Mouse (Mus musculus): ENCODE measurements at regions not wholly inside any gene's neighbourhood (a gene's known extent, or its start where the extent isn't known, plus 50 kb on each side); places are given as distances from the start of the nearest gene placed in this dataset.

DNA sequence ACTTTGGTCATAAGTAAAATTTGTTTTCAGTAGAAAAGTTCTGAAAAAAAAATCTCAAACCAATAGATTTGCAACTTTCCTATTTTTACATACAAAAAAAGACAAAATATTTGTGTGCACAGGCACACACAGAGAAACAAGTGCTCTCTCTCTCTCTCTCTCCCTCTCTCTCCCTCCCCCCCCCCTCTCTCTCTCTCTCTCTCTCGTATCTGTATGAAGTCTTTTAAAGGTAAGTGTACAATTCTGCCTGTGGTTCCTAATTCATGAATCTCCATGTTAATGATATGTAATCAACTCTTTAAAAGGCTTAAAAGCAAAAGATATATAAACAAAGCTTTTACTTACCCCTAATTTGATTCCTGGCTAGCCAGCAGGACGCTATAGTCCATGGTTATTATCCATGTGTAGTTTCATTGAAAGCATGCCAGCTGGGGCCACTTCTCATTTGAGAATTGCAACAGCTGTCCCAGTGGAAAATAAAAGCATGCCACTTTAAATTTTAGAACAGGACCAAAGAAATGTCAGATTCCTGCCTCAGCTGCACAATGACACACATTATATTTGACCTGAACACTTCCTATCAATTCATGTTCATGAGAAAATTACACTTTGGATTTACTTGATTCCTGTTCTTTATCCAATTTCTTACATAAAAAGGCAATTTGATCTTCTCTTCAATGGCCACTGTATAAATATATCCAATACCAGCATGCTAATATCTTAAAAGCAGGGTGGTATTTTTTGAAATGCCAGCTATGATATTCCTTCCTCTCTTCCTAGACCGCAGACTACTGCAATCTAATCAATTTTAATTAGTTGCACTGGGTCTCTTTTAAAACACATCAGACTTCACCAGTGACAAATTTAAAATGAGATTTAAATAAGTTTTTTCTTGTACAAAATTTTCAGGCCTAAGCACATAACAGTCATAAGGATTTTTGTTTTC is 766.0 kb upstream of the Pfkp start:
- H3K27me3 ChIP-seq (replicated peaks; ENCODE audit: control insufficient read depth, insufficient read depth, low read length), result no peaks in the 10 kb centered on the region
- no peaks in the 10 kb centered on the region for H3K9me3 ChIP-seq (ENCODE audit: control insufficient read depth, low read length)
- WGBS, result 24% methylated on average over 3 of the region's 3 CpGs
- H3K4me3 ChIP-seq (ENCODE audit: low read length), result no peak overlapping the region
- H3K4me2 ChIP-seq (ENCODE audit: low read length), result no peak overlapping the region
- H3K9ac ChIP-seq (ENCODE audit: low read depth, low read length), result no peak overlapping the region
- H3K27ac ChIP-seq (ENCODE audit: low read depth, low read length), result no peak overlapping the region
- no peak for ATAC-seq
- H3K36me3 ChIP-seq (ENCODE audit: control insufficient read depth, insufficient read depth, low read length), result no peaks in the 10 kb centered on the region
- no peaks in the 10 kb centered on the region for H3K4me1 ChIP-seq (ENCODE audit: control insufficient read depth, insufficient read depth, low read depth, low read length)

GRCm38 (mm10) chr13:7427750-7428149 is 774.9 kb upstream of the Adarb2 start:
- Histone ChIP-seq H3K27ac (ENCODE audit: low read depth, low read length) (no peak overlapping the region), H3K9ac (ENCODE audit: low read depth, low read length) (no peak overlapping the region), H3K4me2 (ENCODE audit: low read length) (no peak overlapping the region), H3K4me3 (ENCODE audit: low read length) (no peak overlapping the region), H3K36me3 (ENCODE audit: control insufficient read depth, insufficient read depth, low read length) (no peaks in the 10 kb centered on the region), H3K9me3 (ENCODE audit: control insufficient read depth, low read length) (no peaks in the 10 kb centered on the region), H3K27me3 (replicated peaks; ENCODE audit: control insufficient read depth, insufficient read depth, low read length) (no peaks in the 10 kb centered on the region), H3K4me1 (ENCODE audit: control insufficient read depth, insufficient read depth, low read depth, low read length) (no peaks in the 10 kb centered on the region)
- no peak for ATAC-seq

GRCm38 (mm10) chr13:7429271-7429670 is 773.4 kb upstream of the Adarb2 start:
- Histone ChIP-seq H3K4me3 (ENCODE audit: low read length) (no peak overlapping the region), H3K4me2 (ENCODE audit: low read length) (no peak overlapping the region), H3K4me1 (ENCODE audit: control insufficient read depth, insufficient read depth, low read depth, low read length) (no peaks in the 10 kb centered on the region), H3K36me3 (ENCODE audit: control insufficient read depth, insufficient read depth, low read length) (no peaks in the 10 kb centered on the region), H3K27me3 (replicated peaks; ENCODE audit: control insufficient read depth, insufficient read depth, low read length) (no peaks in the 10 kb centered on the region), H3K27ac (ENCODE audit: low read depth, low read length) (no peak overlapping the region), H3K9ac (ENCODE audit: low read depth, low read length) (no peak overlapping the region), H3K9me3 (ENCODE audit: control insufficient read depth, low read length) (no peaks in the 10 kb centered on the region)
- WGBS, result 77% methylated on average over 3 of the region's 3 CpGs
- ATAC-seq, result no peak

DNA sequence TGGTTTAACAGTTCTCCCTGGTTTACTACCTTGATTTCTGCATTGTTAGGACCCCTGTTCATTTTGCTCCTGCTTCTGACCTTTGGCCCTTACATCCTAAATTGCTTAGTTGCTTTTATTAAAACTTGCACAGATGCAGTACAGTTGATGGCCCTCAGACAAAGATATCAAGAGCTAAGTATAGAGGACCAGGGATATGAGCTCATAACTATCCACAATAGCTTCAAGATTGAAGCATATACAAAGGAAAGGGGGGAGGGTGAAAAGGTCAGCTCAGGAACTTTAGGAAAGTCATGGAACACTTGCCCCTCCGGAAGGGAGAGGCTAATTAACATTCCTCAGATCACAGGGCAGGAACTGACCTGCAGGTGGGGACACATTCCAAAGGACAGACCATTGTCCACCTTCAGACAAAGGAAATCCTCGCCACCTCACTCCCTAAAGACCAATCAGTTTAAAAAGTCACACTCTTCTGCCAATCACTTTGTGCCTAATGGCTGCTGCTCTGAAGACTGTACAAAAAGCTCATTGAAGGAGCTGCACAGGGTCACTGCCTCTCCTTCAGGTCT is 751.1 kb upstream of the Adarb2 start:
- Histone ChIP-seq H3K4me1 (ENCODE audit: control insufficient read depth, insufficient read depth, low read depth, low read length) (no peaks in the 10 kb centered on the region), H3K27ac (ENCODE audit: low read depth, low read length) (no peak overlapping the region), H3K9me3 (ENCODE audit: control insufficient read depth, low read length) (no peaks in the 10 kb centered on the region), H3K4me3 (ENCODE audit: low read length) (no peak overlapping the region), H3K27me3 (replicated peaks; ENCODE audit: control insufficient read depth, insufficient read depth, low read length) (no peaks in the 10 kb centered on the region), H3K36me3 (ENCODE audit: control insufficient read depth, insufficient read depth, low read length) (no peaks in the 10 kb centered on the region), H3K4me2 (ENCODE audit: low read length) (no peak overlapping the region), H3K9ac (ENCODE audit: low read depth, low read length) (no peak overlapping the region)
- no peak for ATAC-seq
- WGBS, result 31% methylated on average over 2 of the region's 2 CpGs

GRCm38 (mm10) chr13:7475661-7476060 is 727.0 kb upstream of the Adarb2 start:
- no peak for ATAC-seq
- 81% methylated on average over 4 of the region's 4 CpGs for WGBS
- Histone ChIP-seq H3K4me1 (ENCODE audit: control insufficient read depth, insufficient read depth, low read depth, low read length) (no peaks in the 10 kb centered on the region), H3K4me3 (ENCODE audit: low read length) (no peak overlapping the region), H3K27ac (ENCODE audit: low read depth, low read length) (no peak overlapping the region), H3K36me3 (ENCODE audit: control insufficient read depth, insufficient read depth, low read length) (no peaks in the 10 kb centered on the region), H3K27me3 (replicated peaks; ENCODE audit: control insufficient read depth, insufficient read depth, low read length) (no peaks in the 10 kb centered on the region), H3K9ac (ENCODE audit: low read depth, low read length) (no peak overlapping the region), H3K9me3 (ENCODE audit: control insufficient read depth, low read length) (no peaks in the 10 kb centered on the region), H3K4me2 (ENCODE audit: low read length) (no peak overlapping the region)

- ATAC-seq, result no peak
- Histone ChIP-seq H3K9ac (ENCODE audit: low read depth, low read length) (no peak overlapping the region), H3K4me2 (ENCODE audit: low read length) (no peak overlapping the region), H3K9me3 (ENCODE audit: control insufficient read depth, low read length) (no peaks in the 10 kb centered on the region), H3K27me3 (replicated peaks; ENCODE audit: control insufficient read depth, insufficient read depth, low read length) (no peaks in the 10 kb centered on the region), H3K36me3 (ENCODE audit: control insufficient read depth, insufficient read depth, low read length) (no peaks in the 10 kb centered on the region), H3K27ac (ENCODE audit: low read depth, low read length) (no peak overlapping the region), H3K4me3 (ENCODE audit: low read length) (no peak overlapping the region), H3K4me1 (ENCODE audit: control insufficient read depth, insufficient read depth, low read depth, low read length) (no peaks in the 10 kb centered on the region)
Measured at GRCm38 (mm10) chr13:7518090-7518489, 684.6 kb upstream of the Adarb2 start.

DNA sequence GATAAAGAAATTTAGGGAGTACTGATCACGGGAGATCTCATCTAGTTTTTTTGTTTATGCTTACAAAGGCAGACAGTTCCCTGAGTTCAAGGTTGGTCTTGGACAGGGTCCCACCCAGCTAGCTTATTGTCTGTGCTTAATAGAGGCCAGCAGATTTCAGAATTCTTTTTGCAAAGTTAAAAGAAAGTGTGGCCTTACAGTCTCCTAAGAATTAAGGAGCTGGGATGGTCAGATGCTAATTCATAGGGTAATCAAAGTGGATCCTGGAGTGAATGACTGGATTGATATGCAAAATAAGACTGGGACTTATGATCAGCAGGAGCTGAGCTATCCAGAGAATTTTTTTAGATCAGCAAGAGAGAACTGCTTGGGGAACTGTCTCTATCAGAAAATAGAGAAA is 678.2 kb upstream of the Adarb2 start:
- H3K9me3 ChIP-seq (ENCODE audit: control insufficient read depth, low read length), result no peaks in the 10 kb centered on the region
- ATAC-seq, result no peak
- no peak overlapping the region for H3K9ac ChIP-seq (ENCODE audit: low read depth, low read length)
- no peak overlapping the region for H3K4me3 ChIP-seq (ENCODE audit: low read length)
- no peaks in the 10 kb centered on the region for H3K36me3 ChIP-seq (ENCODE audit: control insufficient read depth, insufficient read depth, low read length)
- no peaks in the 10 kb centered on the region for H3K4me1 ChIP-seq (ENCODE audit: control insufficient read depth, insufficient read depth, low read depth, low read length)
- H3K4me2 ChIP-seq (ENCODE audit: low read length), result no peak overlapping the region
- H3K27me3 ChIP-seq (replicated peaks; ENCODE audit: control insufficient read depth, insufficient read depth, low read length), result no peaks in the 10 kb centered on the region
- no peak overlapping the region for H3K27ac ChIP-seq (ENCODE audit: low read depth, low read length)
- 63% methylated on average over 1 of the region's 1 CpGs for WGBS

DNA sequence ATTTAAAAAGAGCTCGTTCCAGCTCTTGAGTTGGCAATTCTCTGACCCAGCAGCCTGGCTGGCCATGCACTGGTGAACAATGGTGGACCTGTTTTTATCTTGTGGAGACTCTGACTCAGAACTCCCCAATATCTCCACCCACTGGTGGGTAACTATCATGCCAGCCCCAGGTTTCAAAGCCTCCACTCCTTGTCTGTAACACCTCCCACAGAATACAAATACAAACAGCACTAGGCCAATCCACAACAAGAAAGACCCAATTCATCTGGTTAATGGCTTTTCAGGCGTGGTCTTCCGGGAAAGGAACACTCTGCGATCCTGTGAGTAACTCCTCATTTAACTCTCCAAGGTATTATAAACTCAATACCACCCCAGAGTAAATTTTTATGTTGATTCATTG is 663.8 kb upstream of the Adarb2 start:
- H3K4me1 ChIP-seq (ENCODE audit: control insufficient read depth, insufficient read depth, low read depth, low read length), result no peaks in the 10 kb centered on the region
- no peak for ATAC-seq
- no peaks in the 10 kb centered on the region for H3K9me3 ChIP-seq (ENCODE audit: control insufficient read depth, low read length)
- no peak overlapping the region for H3K9ac ChIP-seq (ENCODE audit: low read depth, low read length)
- H3K4me2 ChIP-seq (ENCODE audit: low read length), result no peak overlapping the region
- H3K27me3 ChIP-seq (replicated peaks; ENCODE audit: control insufficient read depth, insufficient read depth, low read length), result no peaks in the 10 kb centered on the region
- no peaks in the 10 kb centered on the region for H3K36me3 ChIP-seq (ENCODE audit: control insufficient read depth, insufficient read depth, low read length)
- no peak overlapping the region for H3K4me3 ChIP-seq (ENCODE audit: low read length)
- WGBS, result 85% methylated on average over 4 of the region's 4 CpGs
- no peak overlapping the region for H3K27ac ChIP-seq (ENCODE audit: low read depth, low read length)

DNA sequence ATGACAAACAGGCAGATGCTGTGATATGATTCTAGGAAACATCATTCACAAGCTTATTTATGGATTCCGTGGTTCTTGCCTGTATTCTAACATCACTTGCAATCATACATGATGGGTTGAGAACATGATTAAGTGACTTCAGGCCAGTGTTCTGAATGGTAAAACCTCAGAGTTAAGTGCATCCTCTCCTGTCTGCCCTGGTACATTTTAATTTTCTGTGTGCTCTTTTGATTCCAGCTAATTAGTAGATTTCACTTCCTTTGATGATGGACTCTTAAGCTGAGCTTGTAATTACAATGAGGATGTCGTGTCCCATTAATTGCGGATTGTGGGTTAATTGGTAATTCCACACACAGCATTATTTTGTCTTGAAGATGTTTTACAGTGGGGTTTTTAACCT is 618.6 kb upstream of the Adarb2 start:
- no peaks in the 10 kb centered on the region for H3K27me3 ChIP-seq (replicated peaks; ENCODE audit: control insufficient read depth, insufficient read depth, low read length)
- no peaks in the 10 kb centered on the region for H3K4me1 ChIP-seq (ENCODE audit: control insufficient read depth, insufficient read depth, low read depth, low read length)
- no peak for ATAC-seq
- H3K9me3 ChIP-seq (ENCODE audit: control insufficient read depth, low read length), result no peaks in the 10 kb centered on the region
- no peak overlapping the region for H3K27ac ChIP-seq (ENCODE audit: low read depth, low read length)
- no peaks in the 10 kb centered on the region for H3K36me3 ChIP-seq (ENCODE audit: control insufficient read depth, insufficient read depth, low read length)
- H3K9ac ChIP-seq (ENCODE audit: low read depth, low read length), result no peak overlapping the region
- no peak overlapping the region for H3K4me2 ChIP-seq (ENCODE audit: low read length)
- no peak overlapping the region for H3K4me3 ChIP-seq (ENCODE audit: low read length)
- 64% methylated on average over 3 of the region's 3 CpGs for WGBS

Measured in hindbrain, embryonic 16.5 days (tissue).